Mouse (Mus musculus): ENCODE results near the gene Col4a2.

The Col4a2 gene

GRCm38 (mm10) chr8:11323681-11324080 lies 11.1 kb downstream of the Col4a2 start:
- DNase-seq (ENCODE audit: low spot score): no peak

DNA sequence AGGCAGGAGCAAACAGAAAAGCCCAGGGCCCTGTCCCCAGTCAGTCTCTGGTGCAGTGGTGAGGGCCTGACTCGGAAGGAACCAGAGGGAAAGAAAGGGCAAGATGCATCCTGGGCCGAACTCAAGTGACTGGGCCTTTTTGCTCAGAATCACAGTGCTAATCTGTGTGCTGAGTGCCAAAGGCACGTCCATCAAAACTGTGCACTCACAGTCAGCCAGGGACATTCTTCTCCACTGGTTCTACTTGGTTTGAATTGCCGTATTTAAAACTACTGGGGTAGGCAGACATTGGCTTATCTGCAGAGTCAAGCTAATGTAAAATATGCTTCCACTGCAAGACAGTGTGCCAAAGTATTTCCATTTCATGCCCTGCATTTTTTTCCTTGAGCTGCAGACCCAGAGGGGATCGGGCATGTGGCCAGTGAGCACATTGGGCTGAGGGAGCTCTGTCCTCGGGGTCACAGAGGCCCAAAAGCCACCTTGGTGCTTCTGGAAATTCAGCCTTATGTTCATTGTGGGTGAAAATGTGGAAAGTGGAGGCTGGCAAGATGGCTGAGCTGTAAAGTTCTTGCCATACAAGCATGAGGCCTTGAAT lies 12.3 kb downstream of the Col4a2 start:
- DNase-seq (ENCODE audit: low spot score): no peak

DNA sequence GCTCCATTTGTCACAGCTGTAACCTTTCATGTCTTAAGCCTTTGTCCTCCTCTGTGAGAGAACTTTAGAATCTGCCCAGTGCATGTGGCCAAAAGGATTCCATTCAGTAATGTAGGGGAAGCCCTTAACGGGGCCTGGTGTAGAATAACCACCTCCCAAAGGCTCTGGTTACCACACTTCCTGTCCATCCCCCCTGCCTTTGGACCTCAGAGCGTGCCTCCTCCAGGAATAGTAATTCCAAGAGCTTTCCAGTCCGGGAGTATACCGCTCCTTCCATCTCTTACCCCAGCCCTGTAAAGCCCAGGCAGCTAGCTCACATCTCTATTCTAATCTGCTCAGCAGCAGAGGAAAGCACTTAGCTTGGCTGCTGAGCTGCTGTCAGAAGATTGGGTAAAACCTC lies 14.7 kb downstream of the Col4a2 start:
- DNase-seq (ENCODE audit: low spot score): peak; percentile 35

- no peak for DNase-seq (ENCODE audit: low spot score)
Measured at GRCm38 (mm10) chr8:11327722-11328417, 15.3 kb downstream of the Col4a2 start.

- no peak for DNase-seq (ENCODE audit: low spot score)
Measured at GRCm38 (mm10) chr8:11331561-11331960, 19.0 kb downstream of the Col4a2 start.

GRCm38 (mm10) chr8:11333746-11334145 lies 21.1 kb downstream of the Col4a2 start:
- DNase-seq (ENCODE audit: low spot score): no peak

DNA sequence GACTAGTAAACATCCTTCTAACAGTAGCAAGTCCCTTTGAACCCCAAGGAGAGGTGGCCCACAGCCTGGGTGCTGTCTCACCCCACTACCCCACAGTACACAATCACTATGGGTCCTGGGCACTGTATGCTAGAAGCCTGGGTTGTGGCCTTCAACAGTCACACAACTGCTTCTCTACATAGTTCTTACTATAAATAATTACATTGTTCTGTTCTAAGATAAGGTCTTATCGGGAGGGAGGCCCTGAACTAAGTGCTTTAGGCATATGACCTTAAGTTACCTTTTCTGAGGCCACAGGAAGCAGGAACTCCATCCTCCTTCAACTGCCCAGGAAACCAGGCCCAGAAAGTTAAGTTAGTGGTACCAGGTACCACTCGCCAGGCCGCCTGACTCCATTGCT lies 21.9 kb downstream of the Col4a2 start:
- no peak for DNase-seq (ENCODE audit: low spot score)

GRCm38 (mm10) chr8:11335238-11335637 lies 22.6 kb downstream of the Col4a2 start:
- DNase-seq (ENCODE audit: low spot score): no peak

- no peak for DNase-seq (ENCODE audit: low spot score)
Measured at GRCm38 (mm10) chr8:11336346-11336745, 23.7 kb downstream of the Col4a2 start.

DNA sequence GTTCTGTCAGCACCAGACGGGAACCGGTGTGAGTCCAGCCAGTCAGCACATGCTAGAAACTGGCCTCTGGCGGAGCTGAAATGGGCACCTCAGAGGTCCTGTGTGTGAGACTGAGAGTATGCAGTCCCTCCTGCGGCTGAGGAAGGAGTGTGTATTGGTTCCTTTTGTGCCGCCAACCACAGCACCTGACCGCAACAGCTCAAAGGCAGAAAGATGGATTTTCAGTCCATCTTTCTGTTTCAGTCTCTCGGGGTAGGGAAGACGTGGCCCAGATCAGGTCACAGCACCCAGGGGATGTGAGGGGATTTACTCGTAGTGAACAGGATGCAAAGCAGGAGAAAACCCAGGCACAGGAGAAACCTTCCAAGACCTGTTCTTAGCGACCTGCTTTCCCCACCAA lies 25.0 kb downstream of the Col4a2 start:
- DNase-seq (ENCODE audit: low spot score): no peak

DNA sequence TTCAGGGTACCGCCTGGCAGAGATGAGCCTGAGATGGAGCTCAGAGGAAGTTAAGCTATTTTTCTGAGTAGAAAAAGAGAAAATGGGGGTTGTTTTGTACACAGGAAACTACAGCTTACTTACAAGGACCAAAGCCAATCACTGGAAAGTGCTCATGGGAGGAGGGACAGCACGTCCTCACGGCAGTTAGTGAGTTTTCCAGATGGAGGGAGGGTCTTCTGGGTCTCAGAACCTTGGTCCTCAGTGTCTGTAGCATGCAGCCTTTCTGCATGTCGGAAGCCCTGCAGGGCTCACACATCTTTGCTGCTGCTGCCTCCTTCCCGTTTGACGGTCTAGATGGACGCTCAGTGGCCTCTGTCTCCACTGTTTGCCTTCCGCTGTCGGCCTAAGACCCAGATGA lies 25.9 kb downstream of the Col4a2 start:
- DNase-seq (ENCODE audit: low spot score): no peak

- DNase-seq (ENCODE audit: low spot score): peak; percentile 42
Measured at GRCm38 (mm10) chr8:11340310-11341110, 27.9 kb downstream of the Col4a2 start.

GRCm38 (mm10) chr8:11341111-11341566 lies 28.5 kb downstream of the Col4a2 start:
- DNase-seq (ENCODE audit: low spot score): no peak

GRCm38 (mm10) chr8:11344459-11344858 lies 31.9 kb downstream of the Col4a2 start:
- no peak for DNase-seq (ENCODE audit: low spot score)

DNA sequence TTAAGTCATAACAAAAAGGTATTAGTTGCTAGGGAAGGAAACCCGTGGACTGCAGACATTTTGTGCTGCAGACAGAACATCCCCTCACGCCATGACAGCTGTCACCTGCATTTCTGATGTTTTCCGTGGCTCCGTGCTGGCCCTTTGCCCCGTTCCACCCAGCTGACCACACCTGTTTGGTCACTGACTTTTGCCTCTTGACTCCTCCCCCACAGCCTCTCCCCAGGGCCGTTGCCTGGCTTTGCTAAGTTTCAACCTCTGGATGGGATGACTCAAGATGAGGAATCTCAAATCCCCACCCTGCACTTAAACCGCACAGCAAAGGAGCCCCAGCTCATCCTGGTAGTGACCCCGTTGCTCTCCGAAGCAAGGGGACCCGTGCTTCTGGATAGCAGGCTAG lies 33.6 kb downstream of the Col4a2 start:
- DNase-seq (ENCODE audit: low spot score): no peak

GRCm38 (mm10) chr8:11347699-11348098 lies 35.1 kb downstream of the Col4a2 start:
- no peak for DNase-seq (ENCODE audit: low spot score)

DNA sequence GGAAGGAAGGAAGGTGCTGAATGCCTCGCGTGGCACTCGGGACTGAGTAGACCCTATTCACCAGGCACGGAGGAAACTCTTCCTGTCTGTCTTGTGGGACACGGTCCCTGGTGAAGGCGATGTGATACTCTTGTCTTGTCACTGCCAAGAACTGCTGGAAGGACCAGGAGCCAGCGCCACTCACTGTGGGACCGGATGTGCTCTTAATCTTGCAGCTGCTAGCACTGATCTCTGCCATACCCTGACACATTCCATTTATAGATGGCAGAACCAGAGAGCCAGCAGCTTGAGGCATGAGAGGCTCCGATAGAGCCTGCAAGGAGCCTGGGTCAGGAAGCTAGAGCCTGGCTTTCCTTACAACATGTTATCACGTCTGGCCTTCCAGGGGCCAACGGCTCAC lies 36.0 kb downstream of the Col4a2 start:
- DNase-seq (ENCODE audit: low spot score): no peak

DNA sequence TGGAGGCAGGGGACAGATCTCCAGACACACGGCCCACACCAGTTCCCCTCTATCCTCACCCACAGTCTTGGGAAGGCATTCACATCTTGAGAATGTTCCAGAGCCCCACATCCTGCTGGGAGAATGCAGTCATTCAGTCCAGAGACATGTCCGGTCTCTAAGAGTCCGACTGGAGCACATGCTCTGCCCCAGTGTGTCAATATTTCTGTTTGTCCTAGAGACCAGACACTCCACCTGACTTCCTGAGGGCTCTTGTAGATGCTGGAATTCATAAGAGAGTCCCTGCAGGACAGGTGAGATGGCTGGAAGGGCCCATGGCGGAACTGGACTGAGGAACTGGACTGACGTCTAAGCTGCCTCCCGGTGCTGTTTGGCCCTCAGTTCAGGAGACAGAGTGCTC lies 38.8 kb downstream of the Col4a2 start:
- DNase-seq (ENCODE audit: low spot score): no peak

DNA sequence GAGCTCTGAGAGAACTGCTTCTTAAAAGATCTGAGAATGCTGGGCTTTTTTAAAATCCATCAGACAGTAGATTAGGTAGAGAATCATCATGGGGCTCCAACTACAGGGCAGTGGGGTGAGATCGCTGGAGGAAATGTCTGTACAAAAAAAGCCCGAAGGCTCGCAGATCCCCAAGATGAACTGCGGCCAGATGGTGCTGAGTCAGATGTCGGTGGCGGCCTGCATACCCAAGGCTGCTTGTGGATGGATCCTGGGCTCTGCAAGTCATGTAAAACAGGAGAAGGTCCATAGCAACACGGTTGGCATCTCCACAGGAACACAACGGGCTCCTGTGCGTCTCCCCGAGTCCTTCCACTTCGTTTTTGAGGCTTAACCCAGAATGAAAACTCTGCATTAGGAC lies 39.9 kb downstream of the Col4a2 start:
- DNase-seq (ENCODE audit: low spot score): no peak

- DNase-seq (ENCODE audit: low spot score): no peak
Measured at GRCm38 (mm10) chr8:11354800-11355451, 42.3 kb downstream of the Col4a2 start.

DNA sequence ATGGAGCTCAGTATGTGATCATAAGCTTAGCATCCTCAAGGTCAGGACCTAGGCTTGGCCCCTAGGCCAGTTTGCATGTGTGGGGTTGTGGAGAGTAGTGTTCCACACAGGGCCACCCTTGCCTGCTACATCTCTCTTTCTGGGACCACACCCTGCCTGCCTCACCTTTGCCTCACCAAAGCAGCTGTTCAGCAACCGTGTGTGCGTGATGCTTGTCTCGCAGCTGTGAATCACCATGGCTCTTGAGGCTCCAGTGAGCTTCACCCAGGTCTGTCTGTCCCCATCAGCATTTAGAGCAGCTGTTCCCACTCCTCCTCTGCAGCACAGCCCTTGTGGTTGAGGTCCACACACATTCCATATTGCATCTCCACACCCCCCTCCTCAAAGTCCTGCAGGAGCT lies 43.3 kb downstream of the Col4a2 start:
- no peak for DNase-seq (ENCODE audit: low spot score)

DNA sequence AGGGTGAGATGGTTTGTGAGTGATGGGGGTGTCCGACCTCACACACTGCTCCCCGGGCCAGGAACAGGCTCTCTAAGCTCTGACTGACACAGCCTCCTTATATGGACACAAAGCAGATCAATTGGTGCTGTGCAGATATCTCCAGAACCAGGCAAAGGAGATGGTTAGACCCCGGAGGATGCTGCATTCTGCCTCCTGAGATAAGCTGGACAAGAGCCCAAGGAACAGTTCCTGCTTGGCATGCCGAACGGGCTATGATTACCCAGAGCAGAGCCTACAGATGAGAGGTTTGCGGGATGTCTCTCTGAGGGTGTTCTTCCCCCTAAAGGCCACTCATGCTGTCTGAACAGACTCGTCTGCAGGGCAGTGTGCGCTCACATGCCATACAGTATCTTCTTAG lies 44.2 kb downstream of the Col4a2 start:
- no peak for DNase-seq (ENCODE audit: low spot score)

All from embryo, embryonic 10 days (tissue).